Mouse (Mus musculus) hindbrain, embryonic 10.5 days (tissue): ENCODE results near the gene Gmppb. TPM values are rescaled to one million over a fixed set of nuclear protein-coding genes. Genes with fewer than 3 reads are reported as not detected.
"Not testable (repeated sequence)": the region's sequence is repeated elsewhere in the genome, so short reads cannot be mapped to it uniquely, and the experiment has no call there.

Source experiments
- DNase-seq: peaks from one replicate; pipeline ENCODE4 v3.0.0-alpha.2; 2017; ENCODE audit warnings: low spot score
- H3K27ac ChIP-seq: fragments of 300-500 bp; sonication (generic); 2 replicates; pipeline ENCODE4 v1.5.1; 2016; ENCODE audit warnings: mild to moderate bottlenecking, moderate library complexity
- H3K27me3 ChIP-seq: fragments of 300-500 bp; sonication (generic); 2 replicates; pipeline ENCODE4 v1.6.1; 2016; ENCODE audit warnings: mild to moderate bottlenecking; ENCODE audit not compliant: poor library complexity, insufficient read depth, severe bottlenecking
- H3K36me3 ChIP-seq: fragments of 300-500 bp; sonication (generic); 2 replicates; pipeline ENCODE4 v1.6.1; 2016; ENCODE audit warnings: mild to moderate bottlenecking, moderate library complexity
- H3K4me1 ChIP-seq: fragments of 300-500 bp; sonication (generic); replicated peaks from 2 replicates; pipeline ENCODE4 v1.6.1; 2016; ENCODE audit warnings: mild to moderate bottlenecking
- H3K4me3 ChIP-seq: fragments of 300-500 bp; sonication (generic); 2 replicates; pipeline ENCODE4 v1.5.1; 2016; ENCODE audit warnings: mild to moderate bottlenecking, moderate library complexity
- H3K9me3 ChIP-seq: fragments of 300-500 bp; sonication (generic); 2 replicates; pipeline ENCODE4 v1.6.1; 2016; ENCODE audit warnings: mild to moderate bottlenecking, moderate library complexity
- WGBS: fragments of 180-500 bp; shearing (Covaris S2); methylation state at CpG from one replicate; pipeline ENCODE4 v1.1.7; 2016; 5-methylcytosine and 5-hydroxymethylcytosine counted together
- polyA plus RNA-seq: library from polyadenylated mRNA; unstranded; fragments of >200 nt; fragmentation: Nextera tagmentation; extraction: Ambion mirVana; gene quantifications from 2 replicates; pipeline ENCODE4 v1.2.1, GENCODE M21; 2016

Gene Gmppb
- polyA plus RNA-seq, result 24.9 and 30.7 TPM in 2 replicates

DNA sequence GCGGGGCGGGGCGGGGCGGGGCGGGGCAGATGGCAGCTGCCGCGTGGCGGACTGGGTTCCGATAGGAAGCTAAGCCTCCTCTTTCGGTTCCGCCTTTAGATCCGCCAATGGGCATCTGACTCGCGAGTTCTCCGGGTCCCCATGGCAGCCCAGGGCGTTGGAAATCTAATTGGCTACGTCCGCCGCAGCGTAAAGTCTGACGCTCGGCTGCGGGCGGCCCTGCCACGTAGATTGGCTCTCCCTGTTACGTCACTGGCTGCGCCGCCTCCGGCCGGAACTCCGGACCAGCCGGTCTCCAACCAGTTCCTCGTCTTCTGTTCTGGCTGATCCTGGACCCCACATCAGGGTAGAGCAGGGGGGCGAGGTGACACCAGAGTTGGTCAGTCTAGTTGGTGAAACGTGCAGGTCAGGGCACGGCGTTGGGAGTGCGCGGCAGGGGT is at the start of gene Gmppb:
Gene Gmppb (plus strand): TSS at position 227 of the 440 bp plus-strand sequence.
- under 1% methylated on average over 39 of the region's 39 CpGs for WGBS

GRCm38 (mm10) chr9:108001922-108002770 is 46.9 kb upstream of the Gmppb start, which contains the start of gene Ip6k1:
TSS of gene Ip6k1 (plus strand) at chr9:108002501.
- Histone ChIP-seq H3K27me3 (no peaks in the 10 kb centered on the region), H3K4me1 (peaks cover 29% of the 10 kb centered on the region), H3K36me3 (peaks cover 8% of the 10 kb centered on the region; the same call in 1 of the 2 replicates), H3K4me3 (peak within 1 kb of the TSS; percentile 95), H3K9me3 (no peaks in the 10 kb centered on the region), H3K27ac (peak within 1 kb of the TSS; percentile 98)
- under 1% methylated on average over 51 of the region's 51 CpGs for WGBS
- peak; percentile 100 for DNase-seq

More for the DNA sequence above, at the start of gene Gmppb:
- no peaks in the 10 kb centered on the region for H3K9me3 ChIP-seq
- H3K36me3 ChIP-seq, result peaks cover 69% of the 10 kb centered on the region
- peaks cover 39% of the 10 kb centered on the region for H3K4me1 ChIP-seq
- peak within 1 kb of the TSS; percentile 86 for H3K27ac ChIP-seq
- H3K4me3 ChIP-seq, result peak within 1 kb of the TSS; percentile 75
- peak; percentile 97 for DNase-seq
- H3K27me3 ChIP-seq, result no peaks in the 10 kb centered on the region

- DNase-seq, result no peak
- H3K27me3 ChIP-seq, result no peaks in the 10 kb centered on the region
- H3K27ac ChIP-seq, result peak overlapping the region; percentile 98
- WGBS, result under 1% methylated on average over 50 of the region's 50 CpGs
- peaks cover 29% of the 10 kb centered on the region for H3K4me1 ChIP-seq
- no peaks in the 10 kb centered on the region for H3K9me3 ChIP-seq
- H3K36me3 ChIP-seq, result peaks cover 9% of the 10 kb centered on the region; the same call in 1 of the 2 replicates
- peak overlapping the region; percentile 95 for H3K4me3 ChIP-seq
Observed at GRCm38 (mm10) chr9:108002778-108003530, 46.1 kb upstream of the Gmppb start.

GRCm38 (mm10) chr9:108003531-108003890 is 45.5 kb upstream of the Gmppb start:
- H3K27ac ChIP-seq, result peak overlapping the region; percentile 98
- peak; percentile 15 for DNase-seq
- peak overlapping the region; percentile 95 for H3K4me3 ChIP-seq
- peaks cover 14% of the 10 kb centered on the region; the same call in 1 of the 2 replicates for H3K36me3 ChIP-seq
- H3K9me3 ChIP-seq, result no peaks in the 10 kb centered on the region
- H3K27me3 ChIP-seq, result no peaks in the 10 kb centered on the region
- 23% methylated on average over 8 of the region's 8 CpGs for WGBS
- H3K4me1 ChIP-seq, result peaks cover 29% of the 10 kb centered on the region

- no peak for DNase-seq
- WGBS, result 94% methylated on average over 5 of the region's 5 CpGs
- peaks cover 35% of the 10 kb centered on the region for H3K36me3 ChIP-seq
- H3K27ac ChIP-seq, result no peak overlapping the region
- no peaks in the 10 kb centered on the region for H3K27me3 ChIP-seq
- peaks cover 21% of the 10 kb centered on the region for H3K4me1 ChIP-seq
- no peak overlapping the region for H3K4me3 ChIP-seq
- no peaks in the 10 kb centered on the region for H3K9me3 ChIP-seq
Observed at GRCm38 (mm10) chr9:108008041-108008440, 41.0 kb upstream of the Gmppb start.

DNA sequence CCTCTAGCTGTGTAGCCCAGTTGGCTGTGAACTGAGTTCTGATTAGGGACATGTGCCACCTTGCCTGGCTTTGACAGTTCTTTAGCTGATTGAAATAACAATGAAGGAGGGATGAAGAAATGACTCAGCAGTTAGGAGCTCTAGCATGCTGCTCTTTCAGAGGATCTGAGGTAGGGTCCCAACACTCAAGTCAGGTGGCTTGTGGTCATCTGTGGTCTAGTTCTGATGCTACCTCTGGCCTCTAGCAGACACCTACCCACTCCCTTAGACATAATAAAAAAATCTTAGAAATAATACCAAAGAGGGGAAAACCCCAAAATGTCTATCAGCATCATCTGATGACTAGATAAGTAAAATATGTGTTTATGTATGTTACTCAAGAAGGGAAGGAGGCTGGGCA is 38.7 kb upstream of the Gmppb start:
- peaks cover 44% of the 10 kb centered on the region for H3K36me3 ChIP-seq

DNA sequence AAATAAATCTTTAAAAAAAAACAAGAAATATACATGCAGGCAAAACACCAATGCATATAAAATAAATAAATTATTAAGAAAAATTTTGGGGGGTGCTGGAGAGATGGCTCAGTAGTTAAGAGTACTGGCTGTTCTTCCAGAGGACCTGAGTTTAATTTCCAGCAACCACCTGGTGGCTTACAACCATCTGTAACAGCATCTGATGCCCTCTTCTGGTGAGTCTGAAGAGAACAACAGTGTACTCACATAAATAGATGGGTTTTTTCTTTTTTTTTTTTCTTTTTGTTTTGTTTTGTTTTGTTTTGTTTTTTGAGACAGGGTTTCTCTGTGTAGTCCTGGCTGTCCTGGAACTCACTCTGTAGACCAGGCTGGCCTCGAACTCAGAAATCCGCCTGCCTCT is 35.5 kb upstream of the Gmppb start:
- H3K27me3 ChIP-seq, H3K27ac ChIP-seq, H3K4me1 ChIP-seq, H3K4me3 ChIP-seq, DNase-seq, H3K9me3 ChIP-seq: not testable (repeated sequence)
- WGBS, result 96% methylated on average over 2 of the region's 2 CpGs
- peaks cover 53% of the 10 kb centered on the region for H3K36me3 ChIP-seq

More for the DNA sequence above, 38.7 kb upstream of the Gmppb start:
- DNase-seq, result no peak
- Histone ChIP-seq H3K4me3 (no peak overlapping the region), H3K9me3 (no peaks in the 10 kb centered on the region), H3K27me3 (no peaks in the 10 kb centered on the region), H3K4me1 (no peaks in the 10 kb centered on the region), H3K27ac (no peak overlapping the region)

GRCm38 (mm10) chr9:108017127-108017526 is 31.9 kb upstream of the Gmppb start:
- H3K4me1 ChIP-seq, result no peaks in the 10 kb centered on the region
- H3K27ac ChIP-seq, result no peak overlapping the region
- no peaks in the 10 kb centered on the region for H3K9me3 ChIP-seq
- no peak for DNase-seq
- WGBS, result 91% methylated on average over 3 of the region's 3 CpGs
- H3K27me3 ChIP-seq, result no peaks in the 10 kb centered on the region
- H3K36me3 ChIP-seq, result peaks cover 42% of the 10 kb centered on the region
- H3K4me3 ChIP-seq, result no peak overlapping the region

- no peak for DNase-seq
- Histone ChIP-seq H3K9me3 (no peaks in the 10 kb centered on the region), H3K4me3 (no peak overlapping the region), H3K36me3 (peaks cover 35% of the 10 kb centered on the region), H3K4me1 (no peaks in the 10 kb centered on the region), H3K27me3 (no peaks in the 10 kb centered on the region), H3K27ac (no peak overlapping the region)
- WGBS, result 95% methylated on average over 1 of the region's 1 CpGs
Observed at GRCm38 (mm10) chr9:108020741-108021140, 28.3 kb upstream of the Gmppb start.

DNA sequence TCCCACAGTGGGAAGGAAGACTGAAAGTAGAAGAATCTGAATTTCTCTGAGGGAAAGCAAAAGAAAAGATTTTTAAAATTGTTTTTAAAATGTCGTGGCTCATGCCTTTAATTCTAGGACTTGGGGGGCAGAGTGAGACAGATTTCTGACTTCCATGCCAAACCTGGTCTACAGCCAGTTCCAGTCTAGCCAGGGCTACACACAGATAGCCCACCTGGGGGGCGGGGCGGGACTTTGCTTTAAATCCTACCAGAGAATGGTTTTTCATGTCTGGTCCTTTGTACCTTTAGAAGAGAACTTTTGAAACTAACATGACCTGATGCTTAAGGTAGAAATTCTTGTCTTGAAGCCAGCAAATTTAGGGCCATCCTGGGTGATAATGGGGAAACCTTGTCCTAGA is 25.8 kb upstream of the Gmppb start:
- H3K27me3 ChIP-seq, result no peaks in the 10 kb centered on the region
- H3K27ac ChIP-seq, result no peak overlapping the region
- no peak for DNase-seq
- no peaks in the 10 kb centered on the region for H3K4me1 ChIP-seq
- H3K36me3 ChIP-seq, result peaks cover 47% of the 10 kb centered on the region
- H3K4me3 ChIP-seq, result no peak overlapping the region
- H3K9me3 ChIP-seq, result no peaks in the 10 kb centered on the region
- WGBS, result 90% methylated on average over 3 of the region's 3 CpGs

- no peak for DNase-seq
- Histone ChIP-seq H3K4me3 (no peak overlapping the region), H3K27me3 (no peaks in the 10 kb centered on the region), H3K27ac (no peak overlapping the region), H3K9me3 (no peaks in the 10 kb centered on the region), H3K36me3 (peaks cover 72% of the 10 kb centered on the region), H3K4me1 (no peaks in the 10 kb centered on the region)
- WGBS, result 92% methylated on average over 3 of the region's 3 CpGs
Observed at GRCm38 (mm10) chr9:108026584-108026983, 22.5 kb upstream of the Gmppb start.

GRCm38 (mm10) chr9:108027867-108028266 is 21.2 kb upstream of the Gmppb start:
- 95% methylated on average over 3 of the region's 3 CpGs for WGBS
- H3K27me3 ChIP-seq, result no peaks in the 10 kb centered on the region
- peaks cover 85% of the 10 kb centered on the region for H3K36me3 ChIP-seq
- H3K27ac ChIP-seq, result no peak overlapping the region
- no peak overlapping the region for H3K4me3 ChIP-seq
- H3K4me1 ChIP-seq, result no peaks in the 10 kb centered on the region
- H3K9me3 ChIP-seq, result no peaks in the 10 kb centered on the region
- DNase-seq, result no peak

- no peaks in the 10 kb centered on the region for H3K27me3 ChIP-seq
- no peaks in the 10 kb centered on the region for H3K9me3 ChIP-seq
- H3K27ac ChIP-seq, result no peak overlapping the region
- DNase-seq, result no peak
- 91% methylated on average over 5 of the region's 5 CpGs for WGBS
- no peak overlapping the region for H3K4me3 ChIP-seq
- no peaks in the 10 kb centered on the region for H3K4me1 ChIP-seq
- H3K36me3 ChIP-seq, result peaks cover 89% of the 10 kb centered on the region
Observed at GRCm38 (mm10) chr9:108032126-108032525, 16.9 kb upstream of the Gmppb start.
